Mouse (Mus musculus): Measurements from ENCODE around the gene Gnai1.

DNA sequence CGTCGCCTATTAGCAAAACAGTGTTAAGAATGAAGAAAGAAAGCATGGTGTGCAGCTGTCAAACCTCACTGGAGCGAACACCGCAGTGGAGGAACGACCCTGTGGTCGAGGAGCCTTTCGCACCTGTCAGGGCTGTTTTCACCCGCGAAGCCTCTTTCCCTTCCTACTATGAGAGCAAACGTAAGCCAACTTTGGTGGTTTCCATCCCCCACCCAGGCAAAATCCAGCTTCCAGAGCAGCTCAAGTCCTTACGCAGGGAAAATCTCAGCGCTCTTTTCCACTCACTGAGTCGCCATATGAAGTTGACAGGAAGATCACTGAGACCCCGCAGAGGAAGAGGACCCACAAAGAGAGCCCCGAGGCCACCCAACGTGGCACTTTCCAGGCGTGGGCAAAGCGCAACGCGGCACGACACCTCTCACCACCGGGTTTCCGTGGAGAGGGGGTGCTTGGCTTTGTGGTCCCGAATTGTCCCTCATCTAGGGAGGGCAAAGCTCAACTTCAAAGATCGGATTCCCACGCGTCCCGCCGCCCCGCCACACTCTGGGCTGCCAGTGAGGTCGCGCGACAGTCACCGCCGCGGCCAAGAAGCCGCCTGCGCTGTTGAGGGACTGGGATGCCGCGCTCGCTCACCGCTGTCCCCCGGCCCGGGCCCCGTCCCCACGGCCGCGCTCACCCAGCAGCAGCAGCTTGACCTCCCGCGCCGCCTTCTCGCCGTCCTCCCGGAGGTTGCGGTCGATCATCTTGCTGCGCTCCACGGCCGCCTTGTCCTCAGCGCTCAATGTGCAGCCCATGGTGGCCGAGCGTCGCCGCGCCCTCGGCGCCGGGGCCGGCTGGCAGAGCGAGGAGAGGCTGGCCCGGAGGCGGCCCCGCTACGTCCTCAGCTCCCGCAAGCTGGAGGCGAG lies 527 bp downstream of the Gnai1 start:
- TF ChIP-seq CTCF (IDR thresholded peaks at IDR 0.05; ENCODE audit: borderline replicate concordance, control insufficient read depth, extremely low read depth, insufficient read depth, low read length, poor library complexity) (no peak), POLR2A (IDR thresholded peaks at IDR 0.05; ENCODE audit: control insufficient read depth, extremely low read depth, insufficient read depth, low read length, poor library complexity) (no peak)
